In genomic region chr7:38104097-38104496, GRCm38 (mm10) we compare ENCODE assay signal across 14 mouse cellular contexts. TPM values are rescaled to one million over a fixed set of nuclear protein-coding genes. Genes with fewer than 3 reads are reported as not detected.
DNase-seq lines count a peak whose midpoint lies in the region; ATAC-seq and TF ChIP-seq lines count a peak whose summit lies in the region.
"Had no signal": no experiment of that assay in that cellular context is flagged by ENCODE, and none has a peak within 500 bp of the region (broad histone marks: within the 10 kb centered on the region; RNA-seq: fewer than 3 reads in every experiment).

No protein-coding gene starts in this region.

- peak; percentile 81 for DNase-seq in midbrain, embryonic 11.5 days (ENCODE audit: low spot score, missing footprints)
- no peak for DNase-seq in midbrain, postnatal 0 days (ENCODE audit: low spot score)
- peak; percentile 61 for DNase-seq in induced T-regulatory cell, adult 2 months (ENCODE audit: low read depth)
- DNase-seq in kidney, adult 18-20 months, result no peak
- DNase-seq: adrenal gland, postnatal 25 days; cerebellum, adult 18-20 months; gastrocnemius, postnatal 10 days; kidney, adult 2 months; lung, adult 2 months had no signal

- H3K9me3 ChIP-seq in midbrain, embryonic 11.5 days (ENCODE audit: control insufficient read depth, low read length), result no peaks in the 10 kb centered on the region
- no peaks in the 10 kb centered on the region for H3K9me3 ChIP-seq in midbrain, postnatal 0 days (ENCODE audit: low read length)
- H3K9me3 ChIP-seq in intestine, embryonic 15.5 days, result no peaks in the 10 kb centered on the region
- H3K9me3 ChIP-seq: heart, embryonic 12.5 days; hindbrain, embryonic 10.5 days had no signal

- no peak overlapping the region for H3K9ac ChIP-seq in midbrain, embryonic 11.5 days (ENCODE audit: low read length)
- no peak overlapping the region for H3K9ac ChIP-seq in midbrain, postnatal 0 days (replicated peaks; ENCODE audit: low read length, poor library complexity, severe bottlenecking)
- H3K9ac ChIP-seq in intestine, embryonic 15.5 days, result no peak overlapping the region
- H3K9ac ChIP-seq: heart, embryonic 12.5 days had no signal

- no peak overlapping the region for H3K27ac ChIP-seq in midbrain, embryonic 11.5 days (ENCODE audit: low read depth, low read length)
- H3K27ac ChIP-seq in midbrain, postnatal 0 days (ENCODE audit: low read depth, low read length), result no peak overlapping the region
- no peak overlapping the region for H3K27ac ChIP-seq in intestine, embryonic 15.5 days
- H3K27ac ChIP-seq: hindbrain, embryonic 10.5 days had no signal

- H3K4me1 ChIP-seq in midbrain, embryonic 11.5 days (ENCODE audit: control insufficient read depth, insufficient read depth, low read length), result peaks cover 16% of the 10 kb centered on the region
- no peaks in the 10 kb centered on the region for H3K4me1 ChIP-seq in midbrain, postnatal 0 days (ENCODE audit: insufficient read depth, low read length)
- H3K4me1 ChIP-seq in intestine, embryonic 15.5 days (replicated peaks), result peaks cover 18% of the 10 kb centered on the region

- H3K36me3 ChIP-seq in midbrain, embryonic 11.5 days (ENCODE audit: control insufficient read depth, insufficient read depth, low read length), result peaks cover 13% of the 10 kb centered on the region; the same call in 1 of the 2 replicates
- peaks cover 15% of the 10 kb centered on the region; the same call in 1 of the 2 replicates for H3K36me3 ChIP-seq in midbrain, postnatal 0 days (ENCODE audit: insufficient read depth, low read length)
- H3K36me3 ChIP-seq in intestine, embryonic 15.5 days, result peaks cover 14% of the 10 kb centered on the region

- H3K4me2 ChIP-seq in midbrain, embryonic 11.5 days, result no peak overlapping the region
- no peak overlapping the region for H3K4me2 ChIP-seq in midbrain, postnatal 0 days (ENCODE audit: low read depth, low read length, poor library complexity, severe bottlenecking)
- no peak overlapping the region for H3K4me2 ChIP-seq in intestine, embryonic 15.5 days (replicated peaks)
- H3K4me2 ChIP-seq: heart, embryonic 12.5 days had no signal

- WGBS in midbrain, embryonic 11.5 days, result 84% methylated on average over 5 of the region's 5 CpGs
- WGBS in midbrain, postnatal 0 days, result 74% methylated on average over 5 of the region's 5 CpGs
- 89% methylated on average over 5 of the region's 5 CpGs for WGBS in intestine, embryonic 15.5 days

- no peak for ATAC-seq in midbrain, embryonic 11.5 days (ENCODE audit: low FRiP score)
- no peak for ATAC-seq in midbrain, postnatal 0 days (ENCODE audit: low FRiP score)
- ATAC-seq in neutrophil, adult 5-6 weeks (ENCODE audit: extremely low read depth, insufficient number of reproducible peaks, low FRiP score, poor library complexity, severe bottlenecking), result 0 out of 2 replicates have a peak, but pooled peaks have one; percentile 16
- ATAC-seq in intestine, embryonic 15.5 days, result no peak
- no peak for ATAC-seq in cerebellum, adult (ENCODE audit: insufficient number of reproducible peaks, low FRiP score, low TSS enrichment)

- TF ChIP-seq CTCF in midbrain, postnatal 0 days (IDR thresholded peaks at IDR 0.05), result no peak

- H3K4me3 ChIP-seq in midbrain, embryonic 11.5 days (ENCODE audit: low read depth, low read length), result no peak overlapping the region
- H3K4me3 ChIP-seq in midbrain, postnatal 0 days (ENCODE audit: low read depth, low read length), result no peak overlapping the region
- H3K4me3 ChIP-seq in intestine, embryonic 15.5 days (replicated peaks), result no peak overlapping the region
- H3K4me3 ChIP-seq: heart, embryonic 12.5 days; hindbrain, embryonic 10.5 days had no signal

- no peaks in the 10 kb centered on the region; the same call in 1 of the 2 replicates for H3K27me3 ChIP-seq in midbrain, embryonic 11.5 days (ENCODE audit: control insufficient read depth, insufficient read depth, low read length)
- no peaks in the 10 kb centered on the region for H3K27me3 ChIP-seq in midbrain, postnatal 0 days (ENCODE audit: insufficient read depth, low read length)
- no peaks in the 10 kb centered on the region for H3K27me3 ChIP-seq in intestine, embryonic 15.5 days (replicated peaks)
- H3K27me3 ChIP-seq: heart, embryonic 12.5 days had no signal

RNA-seq across cellular contexts. Expression of gene Ccne1, which starts 3.2 kb away (rescaled TPM):
- polyA plus RNA-seq in midbrain, embryonic 11.5 days (2014; fragmentation: Nextera tagmentation; extraction: Ambion mirVana), result 55.1 and 55.6 TPM in 2 replicates
- 9.5 and 11.4 TPM in 2 replicates for total RNA-seq in midbrain, postnatal 0 days (2014; rRNA removed)
- polyA plus RNA-seq in midbrain, postnatal 0 days (2015; fragmentation: Nextera tagmentation; extraction: Ambion mirVana), result 13.2 and 13.4 TPM in 2 replicates
- 5.6 and 8.6 TPM in 2 replicates for total RNA-seq in neutrophil, adult 5-6 weeks (2017)
- 57.2 and 59.4 TPM in 2 replicates for polyA plus RNA-seq in intestine, embryonic 15.5 days (2015; fragmentation: Nextera tagmentation; extraction: Ambion mirVana)

Comparison
In these comparisons a context has a peak if more than half of its experiments do, and no peak if none do; other contexts are left out.
1. DNase-seq: peak in midbrain, embryonic 11.5 days (single experiment) and induced T-regulatory cell, adult 2 months (single experiment); none in midbrain, postnatal 0 days (single experiment) and kidney, adult 18-20 months (single experiment).